Comparison of ENCODE assay signal across 32 mouse cellular contexts in genomic region chr5:80938791-80939190, GRCm38 (mm10).
"Had no signal": no experiment of that assay in that cellular context is flagged by ENCODE, and none has a peak within 500 bp of the region (broad histone marks: within the 10 kb centered on the region; RNA-seq: fewer than 3 reads in every experiment).

No protein-coding gene starts in this region.

- H3K9ac ChIP-seq: limb, embryonic 12.5 days; limb, embryonic 13.5 days; limb, embryonic 15.5 days; liver, embryonic 12.5 days; liver, embryonic 13.5 days; liver, embryonic 14.5 days; liver, embryonic 15.5 days; liver, postnatal 0 days; lung, embryonic 14.5 days; lung, embryonic 15.5 days; midbrain, embryonic 12.5 days; midbrain, embryonic 13.5 days; midbrain, embryonic 15.5 days; neural tube, embryonic 12.5 days had no signal

- ATAC-seq: liver, embryonic 12.5 days; liver, postnatal 0 days; lung, postnatal 0 days; midbrain, embryonic 13.5 days; midbrain, embryonic 15.5 days; midbrain, embryonic 16.5 days had no signal

- H3K9me3 ChIP-seq: limb, embryonic 10.5 days; limb, embryonic 12.5 days; limb, embryonic 13.5 days; limb, embryonic 15.5 days; liver, embryonic 12.5 days; liver, embryonic 13.5 days; liver, embryonic 15.5 days; lung, embryonic 15.5 days; megakaryocyte, embryonic 14.5 days; midbrain, embryonic 10.5 days; midbrain, embryonic 12.5 days; midbrain, embryonic 13.5 days; midbrain, embryonic 15.5 days; neural tube, embryonic 12.5 days had no signal

- H3K27ac ChIP-seq: limb, embryonic 10.5 days; limb, embryonic 12.5 days; limb, embryonic 13.5 days; limb, embryonic 15.5 days; liver, embryonic 12.5 days; liver, embryonic 13.5 days; liver, embryonic 14.5 days; liver, embryonic 15.5 days; lung, embryonic 15.5 days; macrophage; midbrain, embryonic 10.5 days; midbrain, embryonic 12.5 days; midbrain, embryonic 13.5 days; midbrain, embryonic 15.5 days; neural tube, embryonic 12.5 days had no signal

- H3K36me3 ChIP-seq: limb, embryonic 10.5 days; limb, embryonic 12.5 days; limb, embryonic 13.5 days; limb, embryonic 15.5 days; liver, embryonic 12.5 days; liver, embryonic 13.5 days; liver, embryonic 15.5 days; lung, embryonic 15.5 days; midbrain, embryonic 10.5 days; midbrain, embryonic 12.5 days; midbrain, embryonic 13.5 days; midbrain, embryonic 15.5 days; neural tube, embryonic 12.5 days had no signal

- H3K4me1 ChIP-seq: limb, embryonic 10.5 days; limb, embryonic 12.5 days; limb, embryonic 13.5 days; limb, embryonic 15.5 days; liver, embryonic 12.5 days; liver, embryonic 13.5 days; liver, embryonic 15.5 days; lung, embryonic 15.5 days; megakaryocyte, embryonic 14.5 days; midbrain, embryonic 10.5 days; midbrain, embryonic 12.5 days; midbrain, embryonic 13.5 days; midbrain, embryonic 15.5 days; neural tube, embryonic 12.5 days had no signal

- H3K4me3 ChIP-seq: limb, embryonic 10.5 days; limb, embryonic 12.5 days; limb, embryonic 13.5 days; limb, embryonic 15.5 days; liver, embryonic 12.5 days; liver, embryonic 13.5 days; liver, embryonic 15.5 days; lung, embryonic 15.5 days; megakaryocyte, embryonic 14.5 days; midbrain, embryonic 10.5 days; midbrain, embryonic 12.5 days; midbrain, embryonic 13.5 days; midbrain, embryonic 15.5 days; myocyte; neural tube, embryonic 12.5 days had no signal

- DNase-seq: left cerebral cortex, postnatal 4 days; liver; liver, embryonic 13.5 days; liver, postnatal 0 days; lung, adult 18-20 months; lung, adult 2 months; lung, embryonic 14.5 days; lung, postnatal 10 days; lung, postnatal 14 days; lung, postnatal 36 days; lung, postnatal 4 days; midbrain, embryonic 14.5 days had no signal

- H3K4me2 ChIP-seq: limb, embryonic 12.5 days; limb, embryonic 13.5 days; limb, embryonic 15.5 days; liver, embryonic 11.5 days; liver, embryonic 12.5 days; liver, embryonic 13.5 days; liver, embryonic 15.5 days; lung, embryonic 14.5 days; lung, embryonic 15.5 days; midbrain, embryonic 11.5 days; midbrain, embryonic 12.5 days; midbrain, embryonic 13.5 days; midbrain, embryonic 15.5 days; neural tube, embryonic 12.5 days had no signal

- H3K27me3 ChIP-seq: limb, embryonic 12.5 days; limb, embryonic 13.5 days; limb, embryonic 15.5 days; liver, embryonic 12.5 days; liver, embryonic 13.5 days; liver, embryonic 15.5 days; lung, embryonic 15.5 days; megakaryocyte, embryonic 14.5 days; midbrain, embryonic 12.5 days; midbrain, embryonic 13.5 days; midbrain, embryonic 15.5 days; neural tube, embryonic 12.5 days had no signal
